Mouse (Mus musculus) testis, adult 2 months (tissue): ENCODE results near the gene Frmpd3.
A peak's percentile ranks its signal among the peaks of the same experiment; 100 is the strongest.

Source experiments
- CTCF ChIP-seq: fragments of 200-500 bp; IDR thresholded peaks from 2 replicates; pipeline ENCODE4 v1.5.1; 2012; ENCODE audit warnings: low read depth, mild to moderate bottlenecking, inconsistent platforms, low read length, moderate library complexity; ENCODE audit not compliant: control insufficient read depth, insufficient read depth, insufficient replicate concordance
- POLR2A ChIP-seq: fragments of 200-500 bp; IDR thresholded peaks from 2 replicates; pipeline ENCODE4 v1.6.1; 2012; ENCODE audit warnings: low read depth, mild to moderate bottlenecking, inconsistent platforms, low read length, moderate library complexity; ENCODE audit not compliant: control insufficient read depth

- TF ChIP-seq POLR2A (no peak), CTCF (peak; percentile 39; the same call in 1 of the 2 replicates)
Observed at GRCm38 (mm10) chrX:140479171-140479570, 137.1 kb downstream of the Frmpd3 start.
